Mouse (Mus musculus): ENCODE measurements around the gene H2-DMb2. TPM values are rescaled to one million over a fixed set of nuclear protein-coding genes. Genes with fewer than 3 reads are reported as not detected.

Gene H2-DMb2
- 1,557 to 1,593 TPM (median 1,583 TPM) in 4 replicates for total RNA-seq (2023)

DNA sequence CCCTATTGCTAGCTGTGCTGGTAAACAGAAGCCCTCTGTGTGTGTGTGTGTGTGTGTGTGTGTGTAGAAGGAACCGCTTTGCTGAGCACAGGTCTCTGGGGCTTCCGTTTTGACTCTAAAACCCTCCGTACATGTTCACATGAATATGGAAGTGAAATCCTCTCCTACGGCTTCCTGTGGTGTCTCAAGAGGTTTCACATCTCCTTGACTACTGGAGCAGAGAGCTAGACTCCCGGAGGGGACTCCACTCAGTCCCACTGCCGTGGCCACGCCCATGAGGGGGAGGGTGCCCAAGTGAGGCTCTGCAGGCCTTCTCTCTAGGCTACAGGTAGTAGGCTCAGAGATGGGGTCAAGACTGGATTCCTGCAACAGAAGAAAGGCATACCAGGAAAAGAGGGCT is at the start of gene H2-DMb2:
TSS of gene H2-DMb2 (plus strand) at position 275 of the 400 bp plus-strand sequence.

DNA sequence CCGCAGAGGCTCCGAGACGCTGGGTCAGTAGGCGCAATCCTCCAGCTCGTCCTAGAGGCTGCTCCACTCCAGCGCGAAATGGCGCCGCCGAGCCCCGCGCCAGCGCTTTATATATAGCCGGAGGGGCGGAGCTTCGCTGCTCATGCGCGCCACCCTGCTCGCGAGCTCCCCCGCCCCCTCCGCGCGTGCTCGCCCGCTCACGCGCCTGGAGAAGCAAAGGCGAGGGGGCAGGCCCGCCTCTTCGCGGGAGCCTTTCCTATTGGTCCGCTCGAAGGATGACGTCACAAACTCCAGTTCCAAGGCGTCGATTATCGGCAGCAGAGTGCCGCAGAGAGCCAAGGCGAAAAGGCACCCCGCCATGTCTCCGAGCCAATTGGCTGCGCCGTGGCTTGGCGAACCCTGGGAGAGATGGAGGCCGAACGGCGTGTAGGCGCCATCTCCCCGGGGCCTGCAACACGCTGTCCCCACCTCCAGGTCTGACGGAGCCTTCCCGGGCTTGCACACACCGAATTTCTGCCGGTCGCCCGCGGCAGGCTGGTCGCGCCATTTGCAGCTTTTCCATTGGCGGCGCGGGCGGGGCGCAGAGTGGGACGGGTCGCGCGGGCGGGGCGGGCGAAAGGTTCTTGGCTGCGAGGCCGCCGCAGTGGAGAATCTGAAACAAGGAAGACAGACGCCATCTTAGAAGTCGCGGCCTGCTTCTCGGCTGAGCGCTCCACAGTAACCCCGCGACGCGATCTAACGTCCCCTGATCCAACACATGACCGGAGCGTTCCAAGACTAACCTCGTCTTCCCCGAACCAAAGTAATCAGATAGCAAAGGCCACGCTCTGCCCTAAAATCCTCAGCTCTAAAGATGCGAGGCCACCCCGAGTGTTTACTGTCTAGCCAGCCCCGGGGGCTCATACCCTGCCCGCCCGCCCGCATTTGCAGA is 23.6 kb upstream of the H2-DMb2 start, which contains the start of gene H2-DMa:
TSS of gene H2-DMa (plus strand) at position 293 of the 931 bp plus-strand sequence.

DNA sequence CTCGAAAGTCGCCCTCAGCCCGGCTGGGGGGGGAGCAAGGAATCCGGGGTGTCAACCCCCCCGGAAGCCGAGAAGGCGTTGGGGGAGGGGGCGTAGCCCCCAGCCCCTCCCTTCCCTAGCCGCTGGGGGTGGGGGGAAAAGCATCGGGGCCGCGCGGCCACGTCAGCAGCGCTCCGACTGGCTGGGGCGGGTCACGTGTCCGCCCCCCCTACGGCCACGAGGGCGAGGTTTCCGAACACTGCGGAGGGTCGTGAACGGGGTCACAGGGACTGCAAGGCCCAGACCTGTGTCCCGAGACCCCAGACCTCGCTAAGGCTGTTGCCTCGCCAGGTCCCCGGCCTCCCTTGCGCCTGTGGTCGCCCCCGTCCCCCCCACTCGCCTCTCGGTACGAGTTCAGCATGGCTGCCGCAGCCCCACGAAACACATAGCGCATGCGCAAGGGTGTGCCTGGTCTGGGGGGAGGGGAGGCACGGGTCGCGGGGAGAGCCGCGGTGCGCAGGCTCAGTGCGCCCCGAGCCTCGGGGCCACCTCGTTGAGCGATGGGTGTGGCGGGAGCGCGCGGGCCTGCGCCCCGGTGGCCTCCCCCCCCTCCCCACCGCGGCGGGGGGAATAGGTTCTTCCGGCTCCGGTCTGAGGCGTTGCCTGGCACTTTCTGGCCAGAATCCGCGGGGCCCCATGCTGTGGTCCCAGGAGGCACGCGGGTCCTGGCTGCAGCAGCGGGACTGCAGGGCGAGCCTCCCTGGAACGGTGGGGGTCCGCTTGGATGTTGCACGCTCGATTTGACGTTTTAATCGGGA is 20.7 kb upstream of the H2-DMb2 start, which contains the start of gene Brd2:
TSS of gene Brd2 (minus strand) at position 447 of the 797 bp plus-strand sequence.

DNA sequence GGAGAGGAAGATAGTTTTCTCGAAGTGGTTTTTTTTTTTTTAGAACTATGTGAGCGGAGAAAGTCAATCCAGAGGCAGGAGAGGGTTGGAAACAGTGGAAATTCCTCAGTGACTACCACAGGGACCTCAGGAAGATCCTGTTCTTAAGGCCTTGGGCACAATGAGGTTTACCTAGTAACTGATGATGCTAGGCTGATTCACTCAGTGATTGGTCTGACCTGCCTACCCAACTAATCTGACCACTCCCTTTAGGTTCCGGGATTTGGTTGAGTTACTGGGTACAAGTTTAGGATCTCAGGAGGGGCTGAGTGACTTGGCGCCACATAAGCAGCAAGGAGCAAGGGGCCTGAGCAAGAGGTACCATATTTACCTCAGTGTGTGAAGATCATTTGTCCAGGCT is 9.8 kb downstream of the H2-DMb2 start, which contains the start of gene H2-DMb1:
TSS of gene H2-DMb1 (plus strand) at position 150 of the 400 bp plus-strand sequence.

GRCm38 (mm10) chr17:34187261-34187916 is 44.3 kb downstream of the H2-DMb2 start, which contains the start of the genes Tap1 and Psmb9:
TSS of gene Tap1 (plus strand) at chr17:34187553.
TSS of gene Psmb9 (minus strand) at chr17:34187764.

DNA sequence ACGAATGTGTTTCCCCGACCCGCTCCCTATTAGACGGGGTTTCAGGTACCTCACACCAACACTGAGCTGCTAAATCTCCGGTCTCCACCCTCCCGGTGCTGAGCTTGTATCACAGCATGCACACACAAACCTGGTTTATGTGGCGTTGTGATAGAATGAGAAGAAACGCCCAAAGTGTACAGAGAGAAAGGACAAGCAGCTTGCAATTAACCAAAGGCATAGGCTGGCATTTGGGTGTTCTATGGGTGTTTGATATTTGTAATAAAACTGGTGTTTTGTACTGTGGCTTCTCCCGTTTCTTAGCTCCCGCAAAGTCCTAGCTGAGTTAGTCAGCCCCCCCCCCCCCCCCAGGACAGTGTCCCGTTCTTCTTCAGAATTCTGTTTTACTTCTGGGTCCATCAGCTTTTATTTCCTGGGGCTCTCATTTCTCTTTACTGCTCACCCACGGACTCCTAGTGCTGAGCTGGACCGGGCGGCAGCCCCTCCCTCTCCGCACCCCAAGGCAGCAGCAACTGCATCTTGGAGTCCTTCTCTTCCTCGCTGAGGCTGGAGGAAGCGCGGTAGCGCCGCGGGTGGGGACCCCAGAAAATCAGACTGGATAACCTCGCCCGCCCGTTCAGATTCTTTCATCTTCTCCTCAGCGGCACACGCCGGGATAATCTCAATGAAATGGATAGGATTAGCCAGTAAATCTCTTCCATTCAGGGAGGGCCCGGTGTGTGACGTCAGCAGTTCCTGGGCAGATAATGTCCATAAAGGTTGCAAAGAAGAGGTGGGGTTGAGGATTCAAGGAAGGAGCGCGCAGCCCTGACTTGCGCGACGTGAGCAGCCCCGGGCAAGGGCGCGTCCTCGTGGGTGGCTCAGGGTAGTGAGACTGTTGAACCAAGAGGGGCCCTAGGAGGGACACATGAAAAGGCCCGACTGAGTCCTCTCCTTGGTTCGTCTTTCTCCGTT is 54.1 kb downstream of the H2-DMb2 start, which contains the start of gene Psmb8:
TSS of gene Psmb8 (plus strand) at position 781 of the 954 bp plus-strand sequence.

Other genes with a start within 250 kb of the H2-DMb2 start
- gene Platr17, start 238.2 kb upstream of the H2-DMb2 start, total RNA-seq (2023) = 0.75 to 0.94 TPM in 2 of 4 replicates, not detected in the others
- 43.7 to 52.6 TPM (median 49.3 TPM) in 4 replicates for gene Daxx, start 233.9 kb upstream of the H2-DMb2 start, total RNA-seq (2023)
- gene Tapbp, start 227.4 kb upstream of the H2-DMb2 start, total RNA-seq (2023) = 431 to 449 TPM (median 436 TPM) in 4 replicates
- gene Zbtb22, start 227.4 kb upstream of the H2-DMb2 start, total RNA-seq (2023) = 37.5 to 42.9 TPM (median 39.2 TPM) in 4 replicates
- gene Rgl2, start 213.8 kb upstream of the H2-DMb2 start, total RNA-seq (2023) = 169 to 183 TPM (median 181 TPM) in 4 replicates
- gene Pfdn6, start 203.0 kb upstream of the H2-DMb2 start, total RNA-seq (2023) = 55.2 to 64.5 TPM (median 58.4 TPM) in 4 replicates
- 37.1 to 42.6 TPM (median 40.1 TPM) in 4 replicates for gene Wdr46, start 202.6 kb upstream of the H2-DMb2 start, total RNA-seq (2023)
- 3.9 to 6.1 TPM (median 5.8 TPM) in 4 replicates for gene B3galt4, start 191.8 kb upstream of the H2-DMb2 start, total RNA-seq (2023)
- gene Vps52, start 187.5 kb upstream of the H2-DMb2 start, total RNA-seq (2023) = 86.2 to 102 TPM (median 93.0 TPM) in 4 replicates
- gene Rps18, start 187.3 kb upstream of the H2-DMb2 start, total RNA-seq (2023) = 1,434 to 1,528 TPM (median 1,474 TPM) in 4 replicates
- 2,712 to 3,144 TPM (median 2,852 TPM) in 4 replicates for gene H2-K1, start 143.0 kb upstream of the H2-DMb2 start, total RNA-seq (2023)
- gene Ring1, start 118.6 kb upstream of the H2-DMb2 start, total RNA-seq (2023) = 31.0 to 45.2 TPM (median 32.4 TPM) in 4 replicates
- gene H2-Ke6, start 115.2 kb upstream of the H2-DMb2 start, total RNA-seq (2023) = 122 to 144 TPM (median 136 TPM) in 4 replicates
- 63.8 to 91.4 TPM (median 78.7 TPM) in 4 replicates for gene Slc39a7, start 111.6 kb upstream of the H2-DMb2 start, total RNA-seq (2023)
- gene Rxrb, start 111.5 kb upstream of the H2-DMb2 start, total RNA-seq (2023) = 106 to 119 TPM (median 119 TPM) in 4 replicates
- 4.3 to 8.8 TPM (median 5.6 TPM) in 4 replicates for gene Col11a2, start 103.9 kb upstream of the H2-DMb2 start, total RNA-seq (2023)
- 232 to 249 TPM (median 239 TPM) in 4 replicates for gene H2-Oa, start 51.0 kb upstream of the H2-DMb2 start, total RNA-seq (2023)
- gene H2-DMa, start 23.8 kb upstream of the H2-DMb2 start, total RNA-seq (2023) = 659 to 693 TPM (median 673 TPM) in 4 replicates
- gene Brd2, start 20.7 kb upstream of the H2-DMb2 start, total RNA-seq (2023) = 421 to 508 TPM (median 482 TPM) in 4 replicates
- 718 to 852 TPM (median 762 TPM) in 4 replicates for gene H2-DMb1, start 9.8 kb downstream of the H2-DMb2 start, total RNA-seq (2023)
- gene Tap1, start 44.2 kb downstream of the H2-DMb2 start, total RNA-seq (2023) = 128 to 142 TPM (median 134 TPM) in 4 replicates
- gene Psmb9, start 44.5 kb downstream of the H2-DMb2 start, total RNA-seq (2023) = 94.7 to 115 TPM (median 111 TPM) in 4 replicates
- 201 to 222 TPM (median 208 TPM) in 4 replicates for gene Psmb8, start 54.4 kb downstream of the H2-DMb2 start, total RNA-seq (2023)
- 108 to 140 TPM (median 126 TPM) in 4 replicates for gene Tap2, start 60.2 kb downstream of the H2-DMb2 start, total RNA-seq (2023)
- gene H2-Ob, start 95.6 kb downstream of the H2-DMb2 start, total RNA-seq (2023) = 973 to 1,048 TPM (median 1,003 TPM) in 4 replicates
- 5,714 to 6,004 TPM (median 5,823 TPM) in 4 replicates for gene H2-Ab1, start 114.4 kb downstream of the H2-DMb2 start, total RNA-seq (2023)
- 5,071 to 5,156 TPM (median 5,095 TPM) in 4 replicates for gene H2-Aa, start 144.5 kb downstream of the H2-DMb2 start, total RNA-seq (2023)
- 3,754 to 3,983 TPM (median 3,819 TPM) in 4 replicates for gene H2-Eb1, start 162.6 kb downstream of the H2-DMb2 start, total RNA-seq (2023)
- 39.5 to 45.2 TPM (median 44.6 TPM) in 4 replicates for gene H2-Eb2, start 182.4 kb downstream of the H2-DMb2 start, total RNA-seq (2023)
- gene Btnl2, start 211.5 kb downstream of the H2-DMb2 start, total RNA-seq (2023) = 8.7 to 12.1 TPM (median 11.4 TPM) in 4 replicates
- gene Btnl1, start 233.8 kb downstream of the H2-DMb2 start, total RNA-seq (2023) = 2.4 to 4.0 TPM (median 3.3 TPM) in 4 replicates

Measured in B cell, adult 62 days (primary cell).